Mouse (Mus musculus) olfactory bulb, adult 2 months (tissue): ENCODE data around the gene Igsf9.

Source experiments
- CTCF ChIP-seq: fragments of 200-500 bp; IDR thresholded peaks from 2 replicates; pipeline ENCODE4 v1.5.1; 2012; ENCODE audit warnings: low read depth, mild to moderate bottlenecking, low read length, moderate library complexity; ENCODE audit not compliant: insufficient read depth
- POLR2A ChIP-seq: fragments of 200-500 bp; IDR thresholded peaks from 2 replicates; pipeline ENCODE4 v1.6.1; 2012; ENCODE audit warnings: mild to moderate bottlenecking, low read depth, low read length, moderate library complexity; ENCODE audit not compliant: insufficient read depth

DNA sequence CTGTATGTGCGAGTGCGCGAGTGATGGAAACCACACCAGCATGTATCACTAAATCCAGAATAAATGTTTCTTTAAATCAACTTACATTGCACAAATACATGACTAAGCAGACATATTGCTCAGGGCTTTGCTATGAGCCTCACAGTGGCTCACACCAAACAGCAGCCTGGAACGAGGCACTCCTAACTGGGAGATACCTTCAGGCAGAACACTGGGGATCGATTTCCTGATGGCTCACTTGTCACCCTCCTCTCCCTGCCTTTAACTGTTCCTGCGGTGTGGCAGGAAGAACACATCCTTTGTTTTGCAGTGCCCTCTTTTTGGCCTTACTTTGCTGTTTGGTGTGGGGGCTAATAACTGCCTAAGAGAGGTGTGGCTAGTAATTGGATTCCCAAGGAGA, 38.1 kb downstream of the Igsf9 start:
- TF ChIP-seq POLR2A, result no peak
- TF ChIP-seq CTCF, result no peak
